Mouse (Mus musculus) MEL (cell line): ENCODE data around the gene Esrp2. TPM values are rescaled to one million over a fixed set of nuclear protein-coding genes. Genes with fewer than 3 reads are reported as not detected.

Experiments
- DNase-seq: peaks from one replicate; pipeline ENCODE4 v3.0.0; 2011; ENCODE audit warnings: low read depth, low spot score
- H3K27ac ChIP-seq: 2 replicates; pipeline ENCODE4 v1.5.1; 2012; ENCODE audit warnings: low read depth, mild to moderate bottlenecking, control low read depth, low read length, moderate library complexity; ENCODE audit not compliant: control insufficient read depth
- H3K27me3 ChIP-seq, 2 experiments: fragments of 150-350 bp in 1 of 2; sonication (generic) in 1 of 2; 2 replicates each; pipeline ENCODE4 v1.6.1; 2012; ENCODE audit warnings: low read length in 2 of 2, mild to moderate bottlenecking in 2 of 2, improper control_type of control experiment in 1 of 2, moderate library complexity in 1 of 2; ENCODE audit not compliant: insufficient read depth in 2 of 2, control insufficient read depth in 1 of 2
- H3K36me3 ChIP-seq, 2 experiments: 2 replicates each; pipeline ENCODE4 v1.6.1; 2012 to 2014; ENCODE audit warnings: low read length in 2 of 2, improper control_type of control experiment in 1 of 2, inconsistent platforms in 1 of 2, mild to moderate bottlenecking in 1 of 2; ENCODE audit not compliant: insufficient read depth in 2 of 2, control insufficient read depth in 1 of 2
- H3K4me1 ChIP-seq, 2 experiments: fragments of 150-350 bp in 1 of 2; sonication (generic) in 1 of 2; 2 replicates each; pipeline ENCODE4 v1.6.1; 2012; ENCODE audit warnings: low read length in 2 of 2, improper control_type of control experiment in 1 of 2, mild to moderate bottlenecking in 1 of 2; ENCODE audit not compliant: insufficient read depth in 2 of 2, control insufficient read depth in 1 of 2
- H3K4me3 ChIP-seq, 2 experiments: fragments of 150-350 bp in 1 of 2; sonication (generic) in 1 of 2; 2 replicates each; pipeline ENCODE4 v1.5.1; 2012; ENCODE audit warnings: low read depth in 2 of 2, low read length in 2 of 2, mild to moderate bottlenecking in 2 of 2, moderate library complexity in 2 of 2, control low read depth in 1 of 2, improper control_type of control experiment in 1 of 2; ENCODE audit not compliant: control insufficient read depth in 1 of 2, insufficient read depth in 1 of 2
- H3K79me2 ChIP-seq: 2 replicates; pipeline ENCODE4 v1.6.1; 2012; ENCODE audit warnings: mild to moderate bottlenecking, low read length, moderate library complexity; ENCODE audit not compliant: control insufficient read depth, poor library complexity, insufficient read depth
- H3K9ac ChIP-seq: 2 replicates; pipeline ENCODE4 v1.6.1; 2012; ENCODE audit warnings: low read depth, mild to moderate bottlenecking, control low read depth, low read length, moderate library complexity; ENCODE audit not compliant: control insufficient read depth, poor library complexity, severe bottlenecking
- H3K9me3 ChIP-seq: fragments of 150-350 bp; sonication (generic); replicated peaks from 2 replicates; pipeline ENCODE4 v1.6.1; 2012; ENCODE audit warnings: mild to moderate bottlenecking, low read length, improper control_type of control experiment, moderate library complexity; ENCODE audit not compliant: insufficient read depth
- BHLHE40 ChIP-seq: IDR thresholded peaks from 2 replicates; pipeline ENCODE4 v1.6.1; 2012; ENCODE audit warnings: low read depth, mild to moderate bottlenecking, inconsistent platforms, low read length, improper control_type of control experiment, borderline replicate concordance
- CTCF ChIP-seq, 3 experiments: IDR thresholded peaks in 2 of 3; conservative IDR thresholded peaks in 1 of 3; 2 replicates each; pipeline ENCODE4 v1.5.1; 2011 to 2012; ENCODE audit warnings: low read length in 3 of 3, low read depth in 2 of 3, mild to moderate bottlenecking in 2 of 3, improper control_type of control experiment in 1 of 3, inconsistent platforms in 1 of 3, mixed read lengths in 1 of 3, moderate library complexity in 1 of 3; ENCODE audit not compliant: control insufficient read depth in 1 of 3, insufficient read depth in 1 of 3, poor library complexity in 1 of 3, severe bottlenecking in 1 of 3
- JUND ChIP-seq: IDR thresholded peaks from 2 replicates; pipeline ENCODE4 v1.6.1; 2011; ENCODE audit warnings: low read depth, mild to moderate bottlenecking, improper control_type of control experiment, low read length
- KAT2A ChIP-seq: conservative IDR thresholded peaks from 2 replicates; pipeline ENCODE4 v1.6.1; 2012; ENCODE audit warnings: low read depth, low read length, improper control_type of control experiment, inconsistent platforms
- MAFK ChIP-seq: IDR thresholded peaks from 2 replicates; pipeline ENCODE4 v1.6.1; 2011; ENCODE audit warnings: low read depth, mild to moderate bottlenecking, low read length, improper control_type of control experiment, borderline replicate concordance
- NELFE ChIP-seq: IDR thresholded peaks from 2 replicates; pipeline ENCODE4 v1.6.1; 2011; ENCODE audit warnings: low read depth, low read length, improper control_type of control experiment
- RAD21 ChIP-seq: IDR thresholded peaks from 2 replicates; pipeline ENCODE4 v1.6.1; 2011; ENCODE audit warnings: mild to moderate bottlenecking, low read depth, low read length, improper control_type of control experiment
- SMC3 ChIP-seq: IDR thresholded peaks from 2 replicates; pipeline ENCODE4 v1.6.1; 2011; ENCODE audit warnings: low read depth, low read length, improper control_type of control experiment
- TAL1 ChIP-seq: IDR thresholded peaks from 2 replicates; pipeline ENCODE4 v1.6.1; 2012; ENCODE audit warnings: mild to moderate bottlenecking, inconsistent platforms, low read length, moderate library complexity, mixed read lengths
- TBP ChIP-seq: IDR thresholded peaks from 2 replicates; pipeline ENCODE4 v1.8.0; 2011; ENCODE audit warnings: low read depth, low read length, improper control_type of control experiment
- ZC3H11A ChIP-seq: IDR thresholded peaks from 2 replicates; pipeline ENCODE4 v1.6.1; 2012; ENCODE audit warnings: low read depth, mild to moderate bottlenecking, inconsistent platforms, low read length, improper control_type of control experiment
- polyA plus RNA-seq, 2 experiments: library from polyadenylated mRNA; stranded (reverse) in 1 of 2; unstranded in 1 of 2; fragments of >175 nt in 1 of 2; fragments of >200 nt in 1 of 2; gene quantifications; 2 replicates each; pipeline versions ENCODE4 v1.2.1 to v1.2.4; 2012; ENCODE audit warnings: low replicate concordance in 2 of 2, low read depth in 1 of 2; ENCODE audit not compliant: insufficient read length in 2 of 2, insufficient read depth in 1 of 2, missing spikeins in 1 of 2
- total RNA-seq: library from RNA; depleted of rRNA; stranded (reverse); fragments of 300-350 nt; gene quantifications from 2 replicates; pipeline ENCODE4 v1.2.3, GENCODE M21; 2012

The Esrp2 gene
- total and polyA plus RNA-seq, 3 experiments = 2.3 to 4.5 TPM; not detected in 1

- peaks cover 9 to 34% of the 10 kb centered on the region in 2 experiments for H3K36me3 ChIP-seq
- no peak for DNase-seq
Measured at GRCm38 (mm10) chr8:106126055-106126454, 10.7 kb downstream of the Esrp2 start.

GRCm38 (mm10) chr8:106123443-106123842, 13.3 kb downstream of the Esrp2 start:
- no peaks in the 10 kb centered on the region for H3K27me3 ChIP-seq
- no peaks in the 10 kb centered on the region for H3K9me3 ChIP-seq
- TF ChIP-seq ZC3H11A = no peak
- peak in 1 of 3 experiments; percentile 21; a peak in 1 of 6 replicates for TF ChIP-seq CTCF (IDR thresholded peaks at IDR 0.05 in 2 of 3, conservative IDR thresholded peaks at IDR 0.05 in 1 of 3; ENCODE audit: control insufficient read depth in 1 of 3, insufficient read depth in 1 of 3, low read depth in 2 of 3, low read length in 3 of 3, poor library complexity in 1 of 3, severe bottlenecking in 1 of 3)
- TF ChIP-seq KAT2A = no peak
- no peak for TF ChIP-seq BHLHE40
- TF ChIP-seq TAL1 = no peak
- no peak for DNase-seq
- peaks cover 9 to 28% of the 10 kb centered on the region in 2 experiments for H3K36me3 ChIP-seq
- H3K9ac ChIP-seq = no peak overlapping the region
- peaks cover 6 to 14% of the 10 kb centered on the region in 2 experiments; a peak in 3 of 4 replicates for H3K4me1 ChIP-seq
- no peak overlapping the region for H3K4me3 ChIP-seq
- no peak overlapping the region for H3K27ac ChIP-seq
- no peaks in the 10 kb centered on the region for H3K79me2 ChIP-seq

More at GRCm38 (mm10) chr8:106126055-106126454, 10.7 kb downstream of the Esrp2 start:
- Histone ChIP-seq H3K4me1 (peaks cover 10 to 16% of the 10 kb centered on the region in 2 experiments), H3K27me3 (no peaks in the 10 kb centered on the region), H3K27ac (no peak overlapping the region), H3K9ac (no peak overlapping the region), H3K79me2 (no peaks in the 10 kb centered on the region; the same call in 1 of the 2 replicates), H3K9me3 (no peaks in the 10 kb centered on the region), H3K4me3 (no peak overlapping the region)
- TF ChIP-seq MAFK (0 out of 2 replicates have a peak, but pooled peaks have one; percentile 26), KAT2A (no peak)

GRCm38 (mm10) chr8:106115897-106116296, 20.9 kb downstream of the Esrp2 start:
- H3K4me1 ChIP-seq = no peaks in the 10 kb centered on the region
- H3K9ac ChIP-seq = no peak overlapping the region
- no peak overlapping the region for H3K4me3 ChIP-seq
- H3K27ac ChIP-seq = no peak overlapping the region
- DNase-seq = peak; percentile 63
- H3K9me3 ChIP-seq = no peaks in the 10 kb centered on the region
- TF ChIP-seq TBP = no peak
- TF ChIP-seq JUND = no peak
- TF ChIP-seq SMC3 = peak; percentile 43
- TF ChIP-seq MAFK = no peak
- no peak for TF ChIP-seq NELFE
- TF ChIP-seq RAD21 = peak; percentile 26
- TF ChIP-seq CTCF (IDR thresholded peaks at IDR 0.05 in 2 of 3, conservative IDR thresholded peaks at IDR 0.05 in 1 of 3; ENCODE audit: control insufficient read depth in 1 of 3, insufficient read depth in 1 of 3, low read depth in 2 of 3, low read length in 3 of 3, poor library complexity in 1 of 3, severe bottlenecking in 1 of 3) = peak; percentile 55 to 90 (median 65)
- peak; percentile 27; the same call in 1 of the 2 replicates for TF ChIP-seq ZC3H11A
- H3K36me3 ChIP-seq = peaks cover 0 to 23% of the 10 kb centered on the region in 2 experiments; a peak in 2 of 4 replicates
- no peaks in the 10 kb centered on the region for H3K27me3 ChIP-seq
- no peaks in the 10 kb centered on the region for H3K79me2 ChIP-seq
